Mouse (Mus musculus) cerebellum, adult 9-11 months (tissue): Measurements from ENCODE around the gene Rhbdd1.

ENCODE experiments used
- DNase-seq: peaks from one replicate; pipeline ENCODE4 v3.0.0; 2022

The Rhbdd1 gene

GRCm38 (mm10) chr1:82316111-82316745, at the start of gene Rhbdd1:
TSS of gene Rhbdd1 (plus strand) at chr1:82316452.
- DNase-seq: peak; percentile 98

- no peak for DNase-seq
Measured at GRCm38 (mm10) chr1:82267547-82267946, 48.7 kb upstream of the Rhbdd1 start.

GRCm38 (mm10) chr1:82272231-82272630, 44.0 kb upstream of the Rhbdd1 start:
- no peak for DNase-seq

- DNase-seq: no peak
Measured at GRCm38 (mm10) chr1:82273529-82273928, 42.7 kb upstream of the Rhbdd1 start.

- DNase-seq: no peak
Measured at GRCm38 (mm10) chr1:82274361-82274760, 41.9 kb upstream of the Rhbdd1 start.

- DNase-seq: no peak
Measured at GRCm38 (mm10) chr1:82279768-82280167, 36.5 kb upstream of the Rhbdd1 start.

GRCm38 (mm10) chr1:82281823-82282222, 34.4 kb upstream of the Rhbdd1 start:
- no peak for DNase-seq

GRCm38 (mm10) chr1:82282992-82283611, 33.1 kb upstream of the Rhbdd1 start:
- peak; percentile 94 for DNase-seq

- DNase-seq: peak; percentile 43
Measured at GRCm38 (mm10) chr1:82283901-82284301, 32.4 kb upstream of the Rhbdd1 start.

- DNase-seq: no peak
Measured at GRCm38 (mm10) chr1:82284403-82284802, 31.8 kb upstream of the Rhbdd1 start.

- no peak for DNase-seq
Measured at GRCm38 (mm10) chr1:82285461-82286189, 30.6 kb upstream of the Rhbdd1 start.

- peak; percentile 39 for DNase-seq
Measured at GRCm38 (mm10) chr1:82286190-82287051, 29.8 kb upstream of the Rhbdd1 start.

GRCm38 (mm10) chr1:82287052-82287775, 29.0 kb upstream of the Rhbdd1 start:
- DNase-seq: peak; percentile 53

GRCm38 (mm10) chr1:82287776-82288325, 28.4 kb upstream of the Rhbdd1 start:
- no peak for DNase-seq

GRCm38 (mm10) chr1:82288421-82288990, 27.7 kb upstream of the Rhbdd1 start:
- DNase-seq: no peak

- DNase-seq: peak; percentile 59
Measured at GRCm38 (mm10) chr1:82289116-82289989, 26.9 kb upstream of the Rhbdd1 start.

GRCm38 (mm10) chr1:82289990-82290681, 26.1 kb upstream of the Rhbdd1 start:
- peak; percentile 76 for DNase-seq

GRCm38 (mm10) chr1:82290723-82291150, 25.5 kb upstream of the Rhbdd1 start:
- peak; percentile 90 for DNase-seq

GRCm38 (mm10) chr1:82291151-82291797, 25.0 kb upstream of the Rhbdd1 start, which contains the start of gene Irs1:
TSS of gene Irs1 (minus strand) at chr1:82291416.
- peak; percentile 92 for DNase-seq
